Mouse (Mus musculus): ENCODE results near the gene Col9a2. TPM values are rescaled to one million over a fixed set of nuclear protein-coding genes. Genes with fewer than 3 reads are reported as not detected.

Col9a2 gene
- polyA plus RNA-seq, 1 experiment from 2014 or later: 7.9 TPM

GRCm38 (mm10) chr4:121028659-121029392, 10.4 kb upstream of the Col9a2 start:
- 31% methylated on average over 14 of the region's 14 CpGs for WGBS
- DNase-seq (ENCODE audit: low spot score): peak; percentile 82
- ATAC-seq (ENCODE audit: low FRiP score): no peak; the same call in 1 of the 2 replicates
- Histone ChIP-seq H3K27me3 (ENCODE audit: control insufficient read depth, insufficient read depth, low read length) (no peaks in the 10 kb centered on the region), H3K9me3 (ENCODE audit: control insufficient read depth, low read length) (no peaks in the 10 kb centered on the region), H3K4me2 (replicated peaks; ENCODE audit: low read depth, low read length) (no peak overlapping the region), H3K27ac (ENCODE audit: low read depth, low read length) (no peak overlapping the region), H3K9ac (ENCODE audit: low read depth, low read length) (no peak overlapping the region), H3K4me3 (ENCODE audit: low read depth, low read length) (no peak overlapping the region), H3K36me3 (ENCODE audit: control insufficient read depth, insufficient read depth, low read length) (no peaks in the 10 kb centered on the region), H3K4me1 (replicated peaks; ENCODE audit: control insufficient read depth, insufficient read depth, low read length) (no peaks in the 10 kb centered on the region)

DNA sequence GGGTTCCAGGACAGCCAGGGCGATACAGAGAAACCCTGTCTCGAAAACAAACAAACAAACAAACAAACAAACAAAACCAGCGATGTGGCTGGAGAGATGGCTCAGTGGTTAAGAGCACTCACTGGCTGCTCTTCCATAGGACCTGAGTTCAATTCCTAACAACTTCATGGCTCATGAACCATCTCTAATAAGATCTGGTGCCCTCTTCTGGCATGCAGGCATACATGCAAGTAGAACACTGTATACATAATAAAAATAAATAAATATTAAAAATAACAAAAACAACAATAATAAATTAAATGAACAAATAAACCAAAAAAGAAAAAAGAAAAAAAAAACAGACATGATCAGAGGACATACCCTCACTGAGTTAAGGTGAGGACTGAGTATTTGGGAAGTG, 9.6 kb upstream of the Col9a2 start:
- no peak for DNase-seq (ENCODE audit: low spot score)
- H3K9ac ChIP-seq (ENCODE audit: low read depth, low read length): no peak overlapping the region
- H3K27me3 ChIP-seq (ENCODE audit: control insufficient read depth, insufficient read depth, low read length): no peaks in the 10 kb centered on the region
- H3K36me3 ChIP-seq (ENCODE audit: control insufficient read depth, insufficient read depth, low read length): no peaks in the 10 kb centered on the region
- 73% methylated on average over 3 of the region's 3 CpGs for WGBS
- H3K9me3 ChIP-seq (ENCODE audit: control insufficient read depth, low read length): no peaks in the 10 kb centered on the region
- no peak overlapping the region for H3K27ac ChIP-seq (ENCODE audit: low read depth, low read length)
- no peak overlapping the region for H3K4me3 ChIP-seq (ENCODE audit: low read depth, low read length)
- no peaks in the 10 kb centered on the region for H3K4me1 ChIP-seq (replicated peaks; ENCODE audit: control insufficient read depth, insufficient read depth, low read length)
- ATAC-seq (ENCODE audit: low FRiP score): no peak
- no peak overlapping the region for H3K4me2 ChIP-seq (replicated peaks; ENCODE audit: low read depth, low read length)

GRCm38 (mm10) chr4:121031440-121031839, 7.7 kb upstream of the Col9a2 start:
- Histone ChIP-seq H3K27me3 (ENCODE audit: control insufficient read depth, insufficient read depth, low read length) (no peaks in the 10 kb centered on the region), H3K9ac (ENCODE audit: low read depth, low read length) (no peak overlapping the region), H3K4me3 (ENCODE audit: low read depth, low read length) (no peak overlapping the region), H3K27ac (ENCODE audit: low read depth, low read length) (no peak overlapping the region), H3K36me3 (ENCODE audit: control insufficient read depth, insufficient read depth, low read length) (no peaks in the 10 kb centered on the region), H3K4me1 (replicated peaks; ENCODE audit: control insufficient read depth, insufficient read depth, low read length) (no peaks in the 10 kb centered on the region), H3K9me3 (ENCODE audit: control insufficient read depth, low read length) (no peaks in the 10 kb centered on the region), H3K4me2 (replicated peaks; ENCODE audit: low read depth, low read length) (no peak overlapping the region)
- DNase-seq (ENCODE audit: low spot score): no peak
- no peak for ATAC-seq (ENCODE audit: low FRiP score)
- 58% methylated on average over 4 of the region's 4 CpGs for WGBS

GRCm38 (mm10) chr4:121033006-121033405, 6.2 kb upstream of the Col9a2 start:
- 72% methylated on average over 2 of the region's 2 CpGs for WGBS
- ATAC-seq (ENCODE audit: low FRiP score) (no peak), DNase-seq (ENCODE audit: low spot score) (no peak)
- Histone ChIP-seq H3K36me3 (ENCODE audit: control insufficient read depth, insufficient read depth, low read length) (no peaks in the 10 kb centered on the region), H3K4me3 (ENCODE audit: low read depth, low read length) (no peak overlapping the region), H3K27ac (ENCODE audit: low read depth, low read length) (no peak overlapping the region), H3K9ac (ENCODE audit: low read depth, low read length) (no peak overlapping the region), H3K27me3 (ENCODE audit: control insufficient read depth, insufficient read depth, low read length) (no peaks in the 10 kb centered on the region), H3K4me2 (replicated peaks; ENCODE audit: low read depth, low read length) (no peak overlapping the region), H3K4me1 (replicated peaks; ENCODE audit: control insufficient read depth, insufficient read depth, low read length) (no peaks in the 10 kb centered on the region), H3K9me3 (ENCODE audit: control insufficient read depth, low read length) (no peaks in the 10 kb centered on the region)

- H3K27ac ChIP-seq (ENCODE audit: low read depth, low read length): peak overlapping the region; percentile 59; the same call in 1 of the 2 replicates
- H3K4me2 ChIP-seq (replicated peaks; ENCODE audit: low read depth, low read length): peak overlapping the region; percentile 67
- H3K9me3 ChIP-seq (ENCODE audit: control insufficient read depth, low read length): no peaks in the 10 kb centered on the region
- 65% methylated on average over 14 of the region's 14 CpGs for WGBS
- peak overlapping the region; percentile 41 for H3K4me3 ChIP-seq (ENCODE audit: low read depth, low read length)
- H3K9ac ChIP-seq (ENCODE audit: low read depth, low read length): peak overlapping the region; percentile 56
- peaks cover 5% of the 10 kb centered on the region; the same call in 1 of the 2 replicates for H3K4me1 ChIP-seq (replicated peaks; ENCODE audit: control insufficient read depth, insufficient read depth, low read length)
- peaks cover 9% of the 10 kb centered on the region; the same call in 1 of the 2 replicates for H3K27me3 ChIP-seq (ENCODE audit: control insufficient read depth, insufficient read depth, low read length)
- H3K36me3 ChIP-seq (ENCODE audit: control insufficient read depth, insufficient read depth, low read length): no peaks in the 10 kb centered on the region
- DNase-seq (ENCODE audit: low spot score) (peak; percentile 23), ATAC-seq (ENCODE audit: low FRiP score) (no peak; the same call in 1 of the 2 replicates)
These were observed 1.1 kb downstream of the Col9a2 start for GRCm38 (mm10) chr4:121040323-121040722.

GRCm38 (mm10) chr4:121040897-121041671, 1.9 kb downstream of the Col9a2 start:
- H3K27ac ChIP-seq (ENCODE audit: low read depth, low read length): peak overlapping the region; percentile 59
- peak; percentile 83 for DNase-seq (ENCODE audit: low spot score)
- peak; percentile 73 for ATAC-seq (ENCODE audit: low FRiP score)
- WGBS: 8% methylated on average over 18 of the region's 18 CpGs
- peaks cover 9% of the 10 kb centered on the region; the same call in 1 of the 2 replicates for H3K27me3 ChIP-seq (ENCODE audit: control insufficient read depth, insufficient read depth, low read length)
- no peaks in the 10 kb centered on the region for H3K9me3 ChIP-seq (ENCODE audit: control insufficient read depth, low read length)
- H3K36me3 ChIP-seq (ENCODE audit: control insufficient read depth, insufficient read depth, low read length): no peaks in the 10 kb centered on the region
- 0 out of 2 replicates have a peak overlapping the region, but pooled peaks have one; percentile 14 for H3K4me2 ChIP-seq (replicated peaks; ENCODE audit: low read depth, low read length)
- no peak overlapping the region for H3K4me3 ChIP-seq (ENCODE audit: low read depth, low read length)
- H3K4me1 ChIP-seq (replicated peaks; ENCODE audit: control insufficient read depth, insufficient read depth, low read length): peaks cover 5% of the 10 kb centered on the region; the same call in 1 of the 2 replicates
- peak overlapping the region; percentile 33; the same call in 1 of the 2 replicates for H3K9ac ChIP-seq (ENCODE audit: low read depth, low read length)

GRCm38 (mm10) chr4:121042472-121042871, 3.3 kb downstream of the Col9a2 start:
- Histone ChIP-seq H3K9ac (ENCODE audit: low read depth, low read length) (no peak overlapping the region), H3K4me3 (ENCODE audit: low read depth, low read length) (no peak overlapping the region), H3K4me1 (replicated peaks; ENCODE audit: control insufficient read depth, insufficient read depth, low read length) (peaks cover 5% of the 10 kb centered on the region; the same call in 1 of the 2 replicates), H3K27me3 (ENCODE audit: control insufficient read depth, insufficient read depth, low read length) (peaks cover 9% of the 10 kb centered on the region; the same call in 1 of the 2 replicates), H3K27ac (ENCODE audit: low read depth, low read length) (no peak overlapping the region), H3K4me2 (replicated peaks; ENCODE audit: low read depth, low read length) (no peak overlapping the region), H3K9me3 (ENCODE audit: control insufficient read depth, low read length) (no peaks in the 10 kb centered on the region), H3K36me3 (ENCODE audit: control insufficient read depth, insufficient read depth, low read length) (no peaks in the 10 kb centered on the region)
- DNase-seq (ENCODE audit: low spot score) (no peak), ATAC-seq (ENCODE audit: low FRiP score) (no peak)
- WGBS: 57% methylated on average over 5 of the region's 5 CpGs

GRCm38 (mm10) chr4:121042946-121043345, 3.8 kb downstream of the Col9a2 start:
- 72% methylated on average over 3 of the region's 3 CpGs for WGBS
- DNase-seq (ENCODE audit: low spot score): no peak

More at GRCm38 (mm10) chr4:121042946-121043345, 3.8 kb downstream of the Col9a2 start:
- Histone ChIP-seq H3K36me3 (ENCODE audit: control insufficient read depth, insufficient read depth, low read length) (no peaks in the 10 kb centered on the region), H3K27me3 (ENCODE audit: control insufficient read depth, insufficient read depth, low read length) (peaks cover 9% of the 10 kb centered on the region; the same call in 1 of the 2 replicates), H3K9ac (ENCODE audit: low read depth, low read length) (no peak overlapping the region), H3K4me2 (replicated peaks; ENCODE audit: low read depth, low read length) (no peak overlapping the region), H3K27ac (ENCODE audit: low read depth, low read length) (no peak overlapping the region), H3K4me3 (ENCODE audit: low read depth, low read length) (no peak overlapping the region), H3K9me3 (ENCODE audit: control insufficient read depth, low read length) (no peaks in the 10 kb centered on the region), H3K4me1 (replicated peaks; ENCODE audit: control insufficient read depth, insufficient read depth, low read length) (peaks cover 5% of the 10 kb centered on the region; the same call in 1 of the 2 replicates)
- ATAC-seq (ENCODE audit: low FRiP score): no peak

Data from hindbrain, embryonic 11.5 days (tissue).